Mouse (Mus musculus) T-helper 1 cell (primary cell): ENCODE results near the gene Tmem14a.
"Not testable (repeated sequence)": the region's sequence is repeated elsewhere in the genome, so short reads cannot be mapped to it uniquely, and the experiment has no call there.

Experiments used
- in situ Hi-C: fragments of 300-600 bp; cut with MboI, MseI; formaldehyde crosslinking; loops from one replicate; pipeline ENCODE4 v1.15.1; 2025; ENCODE audit warnings: high pct_unique_total_duplicates

Gene Tmem14a

DNA sequence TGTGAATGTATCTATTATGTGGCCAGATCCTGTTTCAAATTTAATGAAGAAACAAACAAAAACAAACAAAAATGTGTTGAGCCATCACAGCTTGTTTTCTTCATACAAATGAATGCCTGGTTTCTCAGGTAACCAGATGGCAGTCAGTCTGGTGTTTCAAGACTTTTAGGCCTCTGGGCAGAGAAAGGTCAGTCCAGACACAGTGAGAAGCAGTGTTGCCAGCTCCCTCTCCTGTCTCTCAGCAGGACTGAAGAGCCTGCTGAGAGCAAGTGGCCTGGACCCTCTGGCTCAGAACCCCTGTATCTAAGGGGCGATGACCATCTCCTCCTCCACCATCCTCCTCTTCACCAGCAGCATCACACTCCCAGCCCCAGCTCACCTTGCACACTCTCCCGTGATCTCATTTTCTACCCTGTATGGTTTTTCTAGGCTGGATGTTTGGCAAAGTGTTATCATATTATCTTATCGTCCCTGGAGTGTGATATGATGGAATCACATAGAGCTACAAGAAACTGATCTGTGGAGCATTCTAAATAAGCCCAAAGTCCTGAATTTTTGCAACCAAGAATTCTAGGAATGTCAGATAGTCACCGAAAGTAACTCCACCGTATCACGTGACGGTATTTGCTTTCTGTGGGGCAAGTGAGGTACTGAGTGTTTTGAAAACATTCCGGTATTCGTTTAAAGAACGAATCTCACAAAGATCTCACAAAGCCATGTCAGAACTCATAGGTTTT lies 34.4 kb downstream of the Tmem14a start:
- in situ Hi-C loops = no loop called here

- in situ Hi-C loops = no loop called here
Measured at GRCm38 (mm10) chr1:21253303-21253650, 34.9 kb downstream of the Tmem14a start.

DNA sequence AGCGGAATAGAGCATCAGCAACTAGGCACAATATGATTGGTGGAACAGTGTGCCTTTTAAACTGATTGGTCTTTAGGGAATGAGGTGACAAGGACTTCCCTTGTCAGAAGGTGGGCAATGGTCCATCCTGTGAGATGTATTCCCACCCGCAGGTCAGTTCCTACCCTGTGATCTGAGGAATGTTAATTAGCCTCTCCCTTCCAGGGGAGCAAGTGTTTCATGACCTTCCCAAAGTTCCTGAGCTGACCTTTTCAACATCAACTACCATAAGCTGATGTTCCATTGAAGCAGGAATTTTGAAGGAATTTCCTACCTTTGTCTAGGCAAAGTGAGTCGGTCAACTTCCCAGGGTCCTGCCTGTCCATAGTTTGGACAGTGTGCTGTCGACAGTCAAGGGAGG lies 35.5 kb downstream of the Tmem14a start:
- in situ Hi-C loops = no loop called here

DNA sequence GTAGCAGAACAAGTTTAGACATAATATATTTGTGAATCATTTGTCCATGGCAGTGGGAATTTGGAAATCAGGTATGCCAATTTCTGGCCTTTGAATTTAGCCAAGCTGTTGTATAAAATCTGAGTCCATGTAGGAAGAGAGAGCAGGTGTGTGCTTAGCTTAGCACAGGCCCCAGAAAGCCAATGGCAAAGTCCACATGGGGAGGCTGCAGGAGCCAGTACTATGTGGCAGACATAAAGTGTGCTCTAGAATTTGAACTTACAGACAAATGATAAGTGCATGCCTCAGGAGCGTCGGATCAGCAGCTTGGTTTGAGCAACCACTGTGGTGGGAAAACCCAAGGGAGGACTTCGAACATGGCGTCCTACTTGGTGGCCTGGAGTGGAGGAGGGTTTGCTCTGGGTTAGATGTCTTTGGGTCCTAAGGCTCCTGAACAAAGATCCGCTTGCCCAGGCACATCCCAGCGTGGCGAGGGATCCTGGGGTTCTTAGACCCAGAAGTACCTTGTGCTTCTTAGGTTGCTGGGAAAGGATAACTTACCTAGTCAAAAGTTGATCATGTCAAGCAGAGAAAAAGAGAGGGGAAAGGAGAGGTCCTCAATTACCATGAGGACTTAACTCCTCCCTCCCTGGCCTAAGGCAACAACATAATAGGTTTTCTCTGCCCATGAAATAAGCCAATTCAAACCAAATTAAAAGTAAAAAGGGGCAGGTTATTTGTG lies 37.4 kb downstream of the Tmem14a start:
- in situ Hi-C loops = no loop called here

- in situ Hi-C loops = no loop called here
Measured at GRCm38 (mm10) chr1:21256391-21256790, 38.0 kb downstream of the Tmem14a start.

GRCm38 (mm10) chr1:21256871-21257270 lies 38.5 kb downstream of the Tmem14a start:
- in situ Hi-C loops = no loop called here

- in situ Hi-C loops = not testable (repeated sequence)
Measured at GRCm38 (mm10) chr1:21259981-21260380, 41.6 kb downstream of the Tmem14a start.

GRCm38 (mm10) chr1:21262401-21262800 lies 44.0 kb downstream of the Tmem14a start:
- in situ Hi-C loops = no loop called here

DNA sequence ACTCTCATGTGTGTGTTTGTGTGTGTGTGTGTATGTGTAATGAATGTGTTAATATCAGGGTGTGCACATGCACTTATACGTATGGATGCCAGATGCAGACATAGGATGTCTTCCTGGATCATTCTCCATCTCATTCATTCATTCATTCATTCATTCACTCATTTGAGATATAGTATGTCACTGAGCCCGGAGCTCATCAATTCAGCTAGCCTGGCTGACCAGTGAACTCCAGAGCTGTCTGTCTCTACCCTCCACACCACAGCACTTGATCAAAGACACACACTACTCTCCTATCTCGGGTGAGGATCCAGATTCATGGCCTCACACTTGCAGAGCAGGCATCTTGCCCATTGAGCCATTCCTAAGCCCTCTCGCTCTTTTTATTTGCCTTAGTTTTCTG lies 45.6 kb downstream of the Tmem14a start:
- in situ Hi-C loops = no loop called here

GRCm38 (mm10) chr1:21264747-21265146 lies 46.4 kb downstream of the Tmem14a start:
- in situ Hi-C loops = no loop called here

DNA sequence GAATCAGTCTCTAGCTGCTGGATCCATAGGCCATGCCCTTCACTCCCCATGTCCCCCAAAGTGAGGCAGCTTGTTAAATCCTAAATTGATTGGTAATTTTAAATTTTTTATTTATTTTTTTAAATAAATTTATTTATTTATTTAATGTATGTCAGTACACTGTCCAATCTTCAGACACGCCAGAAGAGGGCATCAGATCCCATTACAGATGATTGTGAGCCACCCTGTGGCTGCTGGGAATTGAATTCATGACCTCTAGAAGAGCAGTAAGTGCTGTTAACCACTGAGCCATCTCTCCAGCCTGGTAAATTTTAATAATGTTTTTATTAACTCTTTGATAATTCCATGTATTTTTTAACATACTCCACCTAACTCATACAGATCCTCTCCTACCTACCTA lies 48.4 kb downstream of the Tmem14a start:
- in situ Hi-C loops = no loop called here

GRCm38 (mm10) chr1:21267466-21267865 lies 49.1 kb downstream of the Tmem14a start:
- in situ Hi-C loops = not testable (repeated sequence)

DNA sequence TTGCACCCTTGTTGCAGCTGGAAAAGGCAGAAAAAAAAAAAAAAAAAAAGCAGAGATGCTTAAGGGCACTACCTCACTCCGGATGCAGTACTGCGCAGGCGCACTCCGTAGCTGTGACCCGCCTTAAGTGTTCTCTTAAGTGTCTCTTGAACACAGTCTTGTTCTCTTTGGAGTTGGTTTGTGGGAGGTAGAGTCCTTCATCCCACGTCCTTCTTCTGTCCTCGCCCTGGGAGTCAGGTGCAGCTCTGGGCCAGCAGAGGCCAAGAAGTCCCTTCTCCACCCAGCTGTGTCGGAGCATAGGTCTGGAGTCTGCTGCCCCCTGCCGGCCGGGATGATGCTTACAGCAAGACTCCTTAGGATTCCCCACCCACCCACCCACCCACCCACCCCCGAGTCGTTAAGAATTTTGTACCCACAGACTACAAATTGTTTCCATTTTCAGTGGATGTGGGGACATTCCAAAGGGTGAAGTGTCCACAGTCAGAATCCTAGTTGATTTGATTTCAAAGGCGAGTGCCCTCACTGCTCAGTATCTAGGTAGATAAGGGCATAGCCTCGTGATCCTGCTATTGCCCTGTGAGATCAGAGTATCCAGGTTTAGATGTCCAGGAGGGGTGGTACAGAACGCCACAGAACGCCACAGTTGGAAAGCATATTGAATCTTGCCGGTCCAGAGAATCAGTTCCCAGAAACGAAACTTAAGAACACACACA lies 53.1 kb downstream of the Tmem14a start:
- in situ Hi-C loops = loop anchor here (10.0 kb wide), 1 partner anchor 337 kb away; no protein-coding TSS in a partner anchor

DNA sequence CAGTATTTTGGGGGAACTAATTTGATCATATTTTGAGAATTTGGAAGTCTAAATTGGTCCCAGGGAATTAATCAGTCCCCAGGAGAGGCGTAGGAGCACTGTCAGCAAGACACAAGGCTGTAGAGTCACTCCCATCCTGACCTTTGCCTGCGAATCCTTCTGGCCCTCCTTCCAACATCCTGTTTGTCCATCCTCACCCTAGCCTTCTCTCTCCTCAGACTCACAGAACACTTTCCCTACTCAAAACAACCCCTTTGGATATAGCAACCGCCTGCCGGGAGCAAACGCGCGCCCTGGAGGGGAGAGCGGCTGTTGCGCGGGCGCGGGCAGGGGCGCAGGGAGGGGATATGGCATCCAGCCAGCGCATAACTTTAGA lies 53.7 kb downstream of the Tmem14a start:
- in situ Hi-C loops = loop anchor here (10.0 kb wide), 1 partner anchor 337 kb away; no protein-coding TSS in a partner anchor

DNA sequence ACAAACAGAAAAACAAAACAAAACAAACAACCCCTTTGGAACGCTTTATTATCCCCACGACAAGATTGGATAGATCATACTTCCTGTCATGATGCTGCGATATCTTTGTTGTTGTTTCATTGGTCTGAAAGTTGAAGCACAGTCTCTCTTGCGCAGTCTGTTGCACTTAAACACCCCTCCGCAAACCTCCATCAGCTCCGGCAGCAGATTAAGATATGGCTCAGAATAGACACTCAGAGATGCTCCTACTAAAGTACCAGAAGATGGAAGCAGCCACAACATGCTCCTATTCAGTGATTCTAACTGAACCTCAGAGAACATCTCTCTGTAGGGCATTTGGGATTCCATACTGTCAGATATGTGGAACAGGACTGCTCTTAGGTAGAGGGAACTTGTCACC lies 54.7 kb downstream of the Tmem14a start:
- in situ Hi-C loops = loop anchor here (10.0 kb wide), 1 partner anchor 338 kb away; no protein-coding TSS in a partner anchor

- in situ Hi-C loops = loop anchor here (5.0 to 10.0 kb wide), 3 partner anchors 62 to 340 kb away; no protein-coding TSS in a partner anchor
Measured at GRCm38 (mm10) chr1:21274437-21275040, 56.2 kb downstream of the Tmem14a start.

DNA sequence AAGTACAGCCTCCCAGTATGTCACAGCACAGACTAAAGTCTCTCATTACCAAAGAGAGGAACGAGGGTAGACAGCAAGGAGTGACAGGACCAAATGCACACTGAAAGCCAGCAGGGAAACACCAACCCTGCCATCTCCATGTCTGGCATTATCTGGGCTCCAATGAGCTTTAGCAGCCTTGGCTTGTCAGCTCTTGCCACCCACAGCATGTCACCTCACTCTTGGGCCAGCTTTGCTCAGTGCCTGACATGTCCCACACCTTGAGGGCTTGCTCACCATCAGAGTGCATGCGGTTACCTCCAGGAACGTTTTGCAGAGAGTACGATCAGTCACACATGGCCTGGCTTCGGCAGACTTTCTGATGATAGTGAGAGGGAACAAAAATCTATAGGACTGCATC lies 57.0 kb downstream of the Tmem14a start:
- in situ Hi-C loops = loop anchor here (5.0 to 10.0 kb wide), 3 partner anchors 62 to 341 kb away; no protein-coding TSS in a partner anchor

DNA sequence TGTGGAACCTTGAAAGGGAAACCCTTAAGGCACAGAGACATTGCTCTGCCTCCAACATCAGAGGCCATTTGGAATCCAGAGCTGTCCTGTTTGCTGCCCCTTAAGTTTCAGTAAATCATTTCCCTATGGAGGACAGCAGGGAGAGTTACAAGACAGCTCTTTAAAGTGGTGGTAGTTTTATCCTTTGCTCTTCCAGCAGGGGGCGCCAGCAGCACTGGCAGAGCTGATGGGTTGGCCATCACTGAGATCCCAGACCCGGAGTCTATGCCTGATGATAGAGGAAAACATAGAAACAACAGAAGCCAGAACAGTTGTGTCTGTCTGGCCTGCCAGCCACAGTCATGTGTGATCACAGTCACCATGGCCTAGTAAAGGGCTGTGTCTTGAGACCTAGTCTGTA lies 57.8 kb downstream of the Tmem14a start:
- in situ Hi-C loops = loop anchor here (5.0 to 10.0 kb wide), 3 partner anchors 61 to 341 kb away; no protein-coding TSS in a partner anchor
